17 mouse cellular contexts compared by ENCODE assay signal in genomic region chr16:43388389-43388788, GRCm38 (mm10).
"Had no signal": no experiment of that assay in that cellular context is flagged by ENCODE, and none has a peak within 500 bp of the region (broad histone marks: within the 10 kb centered on the region; RNA-seq: fewer than 3 reads in every experiment).

No protein-coding gene starts in this region.

- DNase-seq: lung, adult 18-20 months; lung, embryonic 14.5 days; lung, postnatal 10 days; lung, postnatal 4 days; midbrain, embryonic 14.5 days; retina, postnatal 1 day; right cerebral cortex, postnatal 14 days; spleen, adult 18-20 months; thymus, adult 18-20 months; thymus, postnatal 14 days; thymus, postnatal 36 days had no signal

- H3K4me1 ChIP-seq: neural tube, embryonic 13.5 days; neural tube, embryonic 15.5 days had no signal

- H3K27ac ChIP-seq: midbrain, embryonic 10.5 days; midbrain, embryonic 12.5 days; neural tube, embryonic 13.5 days; neural tube, embryonic 15.5 days had no signal

- ATAC-seq: midbrain, embryonic 16.5 days had no signal

- H3K4me3 ChIP-seq: midbrain, embryonic 10.5 days; midbrain, embryonic 12.5 days; myocyte; neural tube, embryonic 13.5 days; neural tube, embryonic 15.5 days had no signal

- H3K36me3 ChIP-seq: midbrain, embryonic 10.5 days; midbrain, embryonic 12.5 days; neural tube, embryonic 13.5 days; neural tube, embryonic 15.5 days had no signal

- H3K27me3 ChIP-seq: midbrain, embryonic 12.5 days; neural tube, embryonic 13.5 days; neural tube, embryonic 15.5 days had no signal
